Mouse (Mus musculus): Measurements from ENCODE around the gene Gm20517. TPM values are rescaled to one million over a fixed set of nuclear protein-coding genes. Genes with fewer than 3 reads are reported as not detected.

The Gm20517 gene
- polyA plus RNA-seq, 1 experiment from 2014 or later: 1.8 TPM

DNA sequence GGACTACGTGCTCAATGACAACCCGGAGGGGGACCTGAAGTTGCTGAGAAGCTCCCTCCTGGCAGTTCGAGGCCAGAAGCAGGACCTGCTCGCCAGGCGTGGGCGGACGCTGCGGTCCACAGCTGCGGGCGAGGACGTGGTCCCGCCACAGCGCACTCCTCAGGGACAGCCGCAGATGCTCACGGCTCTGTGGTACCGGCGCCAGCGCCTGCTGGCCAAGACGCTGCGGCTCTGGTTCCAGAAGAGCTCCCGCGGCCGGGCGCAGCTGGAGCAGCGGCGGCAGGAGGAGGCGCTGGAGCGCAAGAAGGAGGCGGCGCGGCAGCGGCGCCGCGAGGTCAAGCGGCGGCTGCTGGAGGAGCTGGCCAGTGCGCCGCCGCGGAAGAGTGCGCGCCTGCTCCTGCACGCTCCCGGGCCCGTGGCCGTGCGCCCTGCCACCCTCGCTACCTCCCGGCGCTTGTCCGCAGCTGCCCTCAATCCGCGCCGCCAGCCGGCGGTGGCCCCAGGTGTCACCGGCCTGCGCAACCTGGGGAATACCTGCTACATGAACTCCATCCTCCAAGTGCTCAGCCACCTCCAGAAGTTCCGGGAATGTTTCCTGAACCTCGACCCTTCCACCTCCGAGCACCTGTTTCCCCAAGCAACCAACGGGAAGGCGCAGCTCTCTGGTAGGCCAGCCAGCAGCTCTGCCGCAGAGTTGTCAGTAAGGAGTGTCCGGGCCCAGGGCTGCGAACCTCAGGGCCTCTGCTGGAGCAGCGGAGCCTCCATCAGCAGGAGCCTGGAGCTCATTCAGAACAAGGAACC lies 61.1 kb downstream of the Gm20517 start:
- DNase-seq (ENCODE audit: low spot score): peak; percentile 12

DNA sequence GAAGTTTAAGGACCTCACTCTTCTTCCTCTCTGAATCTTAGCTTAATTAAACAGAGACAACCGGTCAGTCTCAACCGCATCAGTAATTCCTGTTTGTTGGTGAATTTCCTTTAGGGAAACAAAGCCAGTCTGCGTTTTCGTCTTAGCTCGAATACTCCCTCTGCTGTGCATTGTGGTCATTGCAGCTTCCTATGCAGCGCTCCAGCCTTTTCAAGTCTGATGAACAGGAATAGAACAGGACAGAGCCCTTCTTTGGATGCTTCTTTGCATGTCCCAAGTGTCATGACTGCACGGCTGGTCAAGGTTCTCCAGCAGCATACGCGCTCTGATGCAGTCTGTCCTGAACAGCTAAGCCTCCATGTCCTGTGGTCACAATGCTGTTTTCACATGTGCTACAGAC lies 65.2 kb downstream of the Gm20517 start:
- peak; percentile 60 for DNase-seq (ENCODE audit: low spot score)

DNA sequence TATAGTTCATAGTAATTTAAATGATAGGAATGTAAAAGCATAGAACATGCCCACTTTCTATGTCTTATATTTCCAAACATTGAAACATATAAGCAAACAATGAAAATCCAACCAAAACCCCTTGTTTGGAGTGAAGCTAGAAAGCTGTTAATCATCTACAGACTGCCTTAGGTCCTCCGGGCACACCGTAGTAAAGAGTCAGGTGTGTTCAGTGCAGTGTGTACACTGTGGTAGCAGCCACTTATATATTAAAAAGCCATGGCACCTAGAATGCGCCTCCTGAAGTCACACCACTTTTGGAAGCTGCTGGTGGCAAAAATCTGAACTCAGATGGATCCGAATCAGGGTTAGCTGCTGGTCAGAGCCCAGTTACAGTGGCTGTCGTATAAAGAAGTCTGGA lies 66.8 kb downstream of the Gm20517 start:
- DNase-seq (ENCODE audit: low spot score): no peak

DNA sequence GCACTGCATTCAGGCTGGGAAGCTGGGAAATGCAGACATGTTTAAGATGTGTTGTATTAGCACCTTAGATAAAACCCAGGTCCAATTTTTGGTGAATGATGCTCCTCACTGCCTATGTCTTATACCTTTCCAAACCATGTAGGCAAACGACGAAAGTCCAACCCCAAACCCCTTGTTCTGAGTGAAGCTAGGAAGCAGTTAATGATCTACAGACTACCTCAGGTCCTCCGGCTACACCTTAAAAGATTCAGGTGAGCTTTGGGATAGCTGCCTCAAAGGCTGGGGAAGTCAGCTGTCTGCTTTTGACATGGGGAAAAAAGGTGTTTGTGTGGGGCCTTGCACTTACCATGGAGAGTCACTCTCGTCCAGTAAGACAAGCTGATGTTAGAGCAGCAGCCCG lies 67.3 kb downstream of the Gm20517 start:
- no peak for DNase-seq (ENCODE audit: low spot score)

DNA sequence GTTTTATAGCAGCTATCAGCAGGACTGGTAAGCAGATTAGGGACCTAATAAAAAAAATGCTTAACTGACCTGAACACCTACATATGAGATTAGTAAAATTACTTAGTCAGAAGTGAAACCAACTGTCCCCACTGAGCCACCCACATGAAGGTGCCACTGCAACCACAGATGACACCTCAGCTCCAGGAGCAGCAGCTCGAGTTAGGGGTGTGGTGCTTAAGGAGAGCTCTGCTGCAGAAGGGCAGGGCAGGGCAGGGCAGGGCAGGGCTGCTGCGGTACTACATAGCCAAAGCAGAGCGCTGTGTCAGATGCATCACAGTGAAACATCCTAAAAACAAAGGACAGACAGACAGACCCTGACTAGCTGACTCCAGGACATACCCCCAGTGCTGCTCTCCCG lies 71.4 kb downstream of the Gm20517 start:
- DNase-seq (ENCODE audit: low spot score): no peak

DNA sequence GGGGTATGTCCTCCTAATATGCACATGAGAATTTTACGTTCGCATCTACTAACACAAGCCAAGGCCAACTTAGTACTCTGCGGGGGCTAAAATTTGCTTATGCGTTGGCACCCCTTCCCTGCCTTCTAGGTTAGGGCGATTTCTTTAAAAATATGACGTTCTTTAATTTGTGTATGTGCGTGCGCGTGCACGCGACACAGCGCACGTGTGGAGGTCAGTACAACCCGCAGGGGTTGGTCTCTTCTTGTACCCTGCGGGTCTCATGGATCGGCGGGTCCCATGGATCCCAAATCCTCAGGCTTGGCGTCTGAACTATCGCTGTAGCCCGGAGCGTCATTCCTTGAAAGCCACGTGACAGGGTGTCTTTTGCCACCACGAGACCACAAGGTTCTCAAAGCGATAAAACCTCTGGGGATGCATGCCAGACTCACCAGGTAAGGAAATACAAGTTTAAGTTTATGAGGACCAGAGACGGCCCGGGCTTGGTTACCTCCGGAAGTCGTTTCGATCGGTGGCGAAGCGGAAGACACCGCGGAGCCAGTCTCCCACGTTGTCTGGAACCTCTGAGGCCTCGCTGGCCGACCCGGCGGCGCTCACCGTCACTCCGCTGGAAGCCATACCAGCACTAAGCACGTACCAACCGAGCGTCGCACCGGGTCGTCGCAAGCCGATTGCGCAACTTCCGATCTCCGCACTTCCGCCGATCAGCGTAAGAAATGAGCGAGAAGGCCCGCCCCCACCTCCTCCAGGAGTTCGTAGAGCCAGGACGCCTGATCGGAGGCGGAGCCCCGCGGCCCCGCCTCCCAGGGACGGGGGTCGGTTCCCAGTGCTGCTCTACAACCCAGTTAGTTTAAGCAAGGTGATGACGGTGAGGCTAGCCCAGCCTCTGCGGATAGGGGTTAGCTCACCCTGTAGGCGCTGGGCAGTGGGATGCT lies 76.3 kb downstream of the Gm20517 start:
- DNase-seq (ENCODE audit: low spot score): peak; percentile 97

DNA sequence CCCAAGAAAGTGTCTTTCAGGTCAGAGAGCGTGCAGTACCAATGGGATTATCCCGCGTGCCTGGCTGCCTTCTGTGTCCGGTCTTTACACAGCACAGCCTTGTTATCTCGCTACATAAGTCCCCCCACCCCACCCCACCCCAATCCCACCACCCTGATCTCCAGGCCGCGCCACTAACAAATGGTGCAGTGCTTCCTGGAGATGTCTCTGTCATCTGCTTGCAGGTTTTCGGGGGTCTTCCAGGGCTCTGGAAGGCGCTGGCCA lies 76.9 kb downstream of the Gm20517 start, which contains the start of gene Tomm6:
Gene Tomm6 (minus strand): TSS at position 43 of the 264 bp plus-strand sequence.
- DNase-seq (ENCODE audit: low spot score): no peak

DNA sequence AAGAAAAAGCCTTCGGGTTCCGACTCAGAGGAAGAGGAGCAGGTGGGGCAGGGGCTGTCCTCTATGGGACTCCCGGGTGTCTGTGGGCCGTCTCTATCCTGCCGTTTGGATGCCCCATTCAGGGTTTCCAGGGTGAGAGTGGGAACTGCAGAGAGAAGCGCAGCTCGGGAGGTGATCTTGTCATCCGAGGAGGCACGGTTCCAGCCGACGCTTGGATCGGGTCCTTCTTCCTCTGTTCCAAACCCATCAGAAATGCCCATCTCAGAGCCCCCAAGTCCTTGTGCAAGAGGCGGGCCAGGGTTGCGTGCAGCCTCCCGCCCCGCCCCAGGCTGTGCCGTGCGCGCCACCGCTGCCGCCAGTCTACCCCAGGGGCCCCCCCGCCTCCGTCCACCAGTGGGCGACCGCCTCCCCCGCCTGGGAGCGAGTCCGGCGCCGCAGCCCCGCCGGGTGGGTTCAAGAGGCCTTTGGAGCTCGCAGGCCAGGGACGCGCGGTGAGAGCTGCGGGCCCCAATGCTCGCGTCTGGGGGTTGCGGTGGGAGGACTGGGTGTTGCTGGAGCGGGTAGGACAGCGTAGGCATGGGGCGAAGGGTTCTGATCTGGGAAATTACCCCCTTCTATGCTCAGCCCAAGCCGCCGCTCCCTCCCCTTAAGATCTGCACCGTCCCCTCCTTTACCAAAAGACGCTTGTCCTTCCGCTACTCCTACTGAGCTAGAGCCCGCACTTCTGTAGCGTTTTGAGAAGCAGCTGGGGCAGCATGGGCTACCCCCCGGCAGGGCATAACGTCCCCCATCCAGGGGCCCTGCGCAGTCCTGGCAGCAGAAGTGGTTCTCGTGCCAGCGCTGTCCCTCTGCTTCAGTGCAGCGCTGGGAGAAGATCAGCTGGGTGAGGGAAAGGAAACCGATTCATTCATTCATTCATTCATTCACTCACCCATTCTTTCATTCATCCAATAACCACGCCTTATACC lies 77.5 kb downstream of the Gm20517 start, which contains the start of gene Frs3:
Gene Frs3 (plus strand): TSS at position 423 of the 968 bp plus-strand sequence.
- DNase-seq (ENCODE audit: low spot score): peak; percentile 49

DNA sequence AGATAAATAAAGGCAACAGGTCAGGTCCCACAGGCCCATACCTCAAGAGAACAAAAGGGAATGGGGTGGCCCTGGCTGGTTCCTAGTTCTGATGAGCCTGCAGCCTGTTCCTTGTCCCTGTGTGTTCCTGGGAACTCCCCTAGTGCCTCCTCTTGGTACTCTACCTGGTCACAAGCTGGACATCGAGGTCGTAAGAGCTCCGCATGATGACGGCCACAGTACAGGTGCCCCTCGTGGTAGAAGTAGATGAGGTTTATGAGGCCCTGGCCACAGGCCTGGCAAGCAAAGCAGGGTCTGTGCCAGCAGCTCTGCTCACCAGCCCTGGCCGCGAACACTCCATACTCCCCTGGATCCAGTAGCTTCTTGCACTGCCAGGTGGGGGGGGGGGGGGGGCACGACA lies 78.5 kb downstream of the Gm20517 start:
- no peak for DNase-seq (ENCODE audit: low spot score)

DNA sequence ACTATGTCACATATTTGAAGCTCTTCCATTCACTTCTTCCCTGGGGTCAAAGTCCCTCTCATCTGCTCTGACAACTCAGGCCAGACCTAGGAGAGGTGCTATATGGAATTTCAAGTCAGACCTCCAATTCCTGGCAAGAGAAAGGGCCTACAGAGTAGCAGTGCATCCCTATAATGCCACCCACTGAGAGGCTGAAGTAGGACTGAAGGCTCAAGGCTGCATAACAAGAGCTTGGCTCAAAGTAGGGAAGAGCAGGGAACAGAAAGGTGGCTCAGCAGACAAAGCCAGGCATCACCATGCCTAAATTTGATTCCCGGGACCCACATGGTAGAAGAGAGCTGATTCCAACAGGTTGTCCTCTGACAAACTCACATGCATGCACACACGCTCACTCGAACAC lies 80.3 kb downstream of the Gm20517 start:
- no peak for DNase-seq (ENCODE audit: low spot score)

DNA sequence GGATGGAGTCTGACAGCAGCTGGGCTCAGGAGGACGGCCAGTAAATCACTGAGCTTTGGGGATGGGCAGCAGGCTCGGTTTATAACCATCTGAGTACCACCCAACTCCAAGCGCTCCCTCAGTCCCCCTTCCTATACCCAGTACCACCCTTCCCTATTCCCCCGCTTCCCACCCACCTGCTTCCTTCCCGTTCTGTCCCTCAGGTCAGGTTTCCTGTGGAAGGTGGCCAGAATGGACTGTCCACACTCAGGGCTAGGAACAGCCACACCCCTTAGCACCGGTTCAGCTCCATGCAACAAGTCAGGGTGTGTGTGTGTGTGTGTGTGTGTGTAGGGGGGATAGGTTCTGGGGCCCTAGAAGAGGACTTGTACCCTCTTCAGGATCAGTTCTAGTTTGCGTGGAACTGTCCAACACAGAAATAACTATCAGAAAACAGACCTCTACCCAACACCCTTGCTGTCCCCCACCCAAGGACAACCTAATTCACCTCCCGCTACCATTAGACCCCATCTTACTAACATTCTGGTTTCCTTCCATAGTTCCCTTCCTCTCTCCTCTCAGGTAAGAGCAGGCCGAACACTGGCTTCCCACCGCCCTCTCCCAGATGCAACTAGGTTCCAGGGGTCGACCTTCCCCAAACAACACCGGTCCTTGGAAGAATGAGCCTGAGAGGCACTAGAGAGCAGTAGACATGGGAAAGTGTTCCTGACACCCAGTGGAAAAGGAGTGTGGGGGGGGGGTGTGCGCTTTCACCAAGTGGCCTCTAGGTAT lies 82.5 kb downstream of the Gm20517 start:
- DNase-seq (ENCODE audit: low spot score): no peak

DNA sequence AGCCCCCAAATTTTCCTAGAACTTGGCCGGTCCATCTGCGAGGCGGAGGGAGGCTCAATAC lies 82.9 kb downstream of the Gm20517 start, which contains the start of gene Gm21981:
Gene Gm21981 (minus strand): TSS at position 14 of the 61 bp plus-strand sequence.
- DNase-seq (ENCODE audit: low spot score): no peak

DNA sequence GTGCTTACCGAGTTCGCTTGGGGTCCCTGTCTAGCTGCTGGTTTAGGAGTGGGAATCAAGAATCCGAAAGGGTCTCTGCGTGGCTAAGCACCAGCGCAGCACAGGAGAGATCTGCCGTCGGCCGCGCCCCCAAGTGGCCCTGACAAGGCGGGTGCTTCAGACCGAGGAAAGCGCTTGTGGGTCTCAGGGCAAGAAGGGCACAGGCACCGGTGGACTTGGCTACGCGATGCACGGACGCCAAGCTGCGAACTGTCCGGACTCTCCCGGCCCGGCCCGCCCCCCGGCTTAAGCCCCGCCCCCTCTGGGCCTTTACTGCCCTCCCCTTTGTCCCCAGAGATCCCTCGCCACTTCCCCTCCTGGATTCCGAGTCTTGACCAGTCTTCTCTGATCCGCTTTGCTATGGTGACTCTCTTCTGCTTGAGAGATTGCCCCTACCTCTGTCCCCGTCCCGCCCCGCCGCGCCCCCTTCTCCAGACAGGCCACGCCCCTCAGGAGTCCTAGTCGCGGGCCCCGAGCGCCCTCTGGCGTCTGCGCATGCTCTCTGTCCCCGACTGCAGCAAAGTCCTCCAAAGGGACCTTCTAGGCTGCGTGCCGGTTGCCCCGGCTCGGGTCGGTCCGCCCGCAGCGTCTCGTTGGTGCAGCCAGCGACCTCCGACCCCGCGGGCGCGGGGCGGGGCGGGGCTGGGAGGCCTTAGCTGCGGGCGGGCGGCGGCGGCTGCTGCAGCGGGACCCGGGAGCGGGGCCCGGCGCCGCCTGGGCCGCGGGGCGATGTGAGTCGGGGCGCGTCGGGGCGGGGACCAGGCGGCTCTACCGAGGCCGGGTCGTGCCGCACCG lies 83.3 kb downstream of the Gm20517 start, which contains the start of gene Prickle4:
Gene Prickle4 (minus strand): TSS at position 234 of the 834 bp plus-strand sequence.
- DNase-seq (ENCODE audit: low spot score): peak; percentile 95

DNA sequence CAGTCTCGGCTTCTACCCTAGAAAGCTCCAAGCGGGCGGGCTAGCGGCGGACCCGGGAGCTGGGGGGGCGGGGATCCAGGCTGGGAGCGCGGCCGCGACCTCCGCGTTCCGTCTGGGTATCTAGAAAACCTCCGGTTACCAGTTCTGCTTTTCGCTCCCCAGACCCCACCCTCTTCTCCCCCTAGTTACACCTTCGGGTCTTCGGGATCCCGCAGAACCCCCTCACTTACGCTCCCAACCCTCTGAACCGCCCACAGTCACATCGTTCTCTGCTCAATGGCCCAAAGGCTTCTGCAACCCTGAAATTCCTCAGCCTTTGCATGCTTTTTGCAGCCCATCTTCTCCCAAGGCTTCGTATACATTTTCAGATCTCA lies 83.9 kb downstream of the Gm20517 start:
- DNase-seq (ENCODE audit: low spot score): no peak

DNA sequence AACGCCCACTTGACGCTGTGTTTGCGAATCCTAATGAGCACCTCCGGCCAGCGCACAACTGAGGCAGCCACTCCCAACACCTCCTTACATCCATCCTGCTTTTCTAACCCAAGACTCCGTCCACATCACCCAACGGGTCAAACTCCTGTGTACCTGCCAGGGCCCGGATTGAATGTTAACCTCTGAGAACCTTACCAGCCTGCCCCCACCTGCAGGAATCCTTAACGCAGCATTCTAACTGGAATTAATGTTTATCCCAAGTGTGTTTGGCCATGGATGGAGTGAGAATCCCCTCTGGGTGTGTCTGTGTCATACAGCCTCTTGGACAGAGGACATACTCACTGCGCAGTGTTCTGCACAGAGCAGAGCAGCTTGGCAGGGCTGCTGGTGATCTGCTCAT lies 86.8 kb downstream of the Gm20517 start:
- DNase-seq (ENCODE audit: low spot score): no peak

DNA sequence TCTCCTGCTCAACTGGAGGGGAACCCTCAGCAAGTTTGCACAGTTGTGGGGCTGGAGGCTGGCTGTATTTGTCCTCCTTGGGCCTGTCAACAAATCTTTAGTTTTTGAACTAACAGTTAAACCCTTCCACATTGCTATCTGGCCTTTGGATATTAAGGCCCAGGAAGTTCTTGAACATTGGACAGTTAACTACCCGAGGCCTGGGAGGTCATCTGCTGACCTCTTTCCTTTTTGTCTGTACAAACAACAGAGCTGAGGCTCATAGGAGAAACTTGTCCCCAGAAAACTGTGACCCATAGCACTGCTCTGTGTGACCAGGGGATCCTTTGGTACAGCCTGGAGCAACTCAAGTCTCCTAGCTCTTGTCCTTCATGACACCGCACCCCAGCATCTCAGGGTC lies 87.7 kb downstream of the Gm20517 start:
- no peak for DNase-seq (ENCODE audit: low spot score)

DNA sequence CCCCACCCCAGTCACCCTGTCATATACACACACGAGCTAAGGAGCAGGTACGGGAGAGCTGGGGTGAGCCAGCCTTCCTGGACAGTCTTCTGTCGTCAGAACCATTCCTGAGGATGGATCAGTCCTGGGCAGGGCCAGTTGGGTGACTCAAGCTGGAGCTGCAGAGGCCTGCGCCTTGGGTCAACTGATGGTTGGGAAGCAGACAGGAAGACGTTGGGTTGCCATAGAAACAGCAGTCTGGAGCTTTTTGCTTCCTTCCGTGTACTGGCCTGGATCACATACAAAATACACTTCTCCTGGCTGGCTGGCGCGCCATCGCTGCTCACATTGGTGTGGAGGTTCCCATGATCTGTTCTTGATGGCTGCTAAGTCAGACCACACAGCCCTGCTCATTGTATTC lies 90.4 kb downstream of the Gm20517 start:
- DNase-seq (ENCODE audit: low spot score): no peak

DNA sequence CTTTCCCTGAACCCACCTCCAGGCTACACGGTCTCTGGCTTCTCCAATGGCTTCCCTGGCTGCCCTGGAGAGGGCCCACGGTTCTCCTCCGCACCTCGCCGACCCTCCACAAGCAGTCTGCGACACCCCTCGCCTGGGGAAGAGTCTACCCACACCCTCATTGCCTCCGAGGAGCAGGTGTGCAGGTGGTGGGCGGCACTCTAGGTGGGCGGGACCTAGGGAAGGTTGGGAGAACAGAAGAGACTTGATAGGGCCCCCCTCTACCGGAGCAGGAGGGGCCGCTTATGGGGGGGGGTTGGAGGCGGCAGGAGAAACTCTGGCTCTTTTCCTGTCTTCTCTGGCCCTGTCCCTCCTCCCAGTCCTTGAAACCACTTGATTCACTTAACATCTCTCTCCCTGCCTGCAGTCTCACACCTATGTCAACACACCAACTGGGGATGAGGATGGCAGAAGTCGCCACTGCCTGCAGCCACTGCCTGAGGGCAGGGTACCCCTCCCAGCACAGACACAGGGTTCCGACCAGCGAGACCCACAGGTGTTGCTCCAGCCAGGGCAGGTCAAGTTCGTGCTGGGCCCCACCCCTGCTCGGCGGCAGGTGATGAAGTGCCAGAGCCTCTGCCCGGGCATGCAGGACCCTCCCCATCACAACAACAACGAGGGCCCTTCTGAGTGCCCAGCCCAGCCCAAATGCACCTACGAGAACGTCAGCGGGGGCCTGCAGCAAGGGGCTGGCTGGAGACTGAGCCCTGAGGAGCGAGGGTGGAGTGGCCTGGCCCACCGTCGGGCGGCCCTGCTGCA lies 91.4 kb downstream of the Gm20517 start:
- no peak for DNase-seq (ENCODE audit: low spot score)

DNA sequence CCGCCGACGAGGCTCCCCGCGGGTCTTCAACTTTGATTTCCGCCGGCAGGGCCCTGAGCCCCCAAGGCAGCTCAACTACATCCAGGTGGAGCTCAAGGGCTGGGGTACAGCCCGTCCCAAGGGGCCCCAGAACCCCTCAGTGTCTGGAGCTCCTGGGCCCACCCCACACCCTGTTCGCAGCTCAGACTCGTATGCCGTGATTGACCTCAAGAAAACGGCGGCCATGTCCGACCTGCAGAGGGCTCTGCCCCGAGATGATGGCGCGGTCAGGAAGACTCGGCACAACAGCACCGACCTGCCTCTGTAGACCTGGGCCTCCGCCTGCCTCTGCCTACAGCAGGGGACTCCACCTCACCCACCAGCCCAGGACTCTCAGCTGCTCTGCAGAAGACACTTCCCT lies 92.2 kb downstream of the Gm20517 start:
- no peak for DNase-seq (ENCODE audit: low spot score)

Data from thymus, postnatal 0 days (tissue).